Mouse (Mus musculus) thymus, postnatal 0 days (tissue): Measurements from ENCODE around the gene Csrp3. TPM values are rescaled to one million over a fixed set of nuclear protein-coding genes. Genes with fewer than 3 reads are reported as not detected.

Experiments used
- DNase-seq: peaks from one replicate; pipeline ENCODE4 v3.0.0-alpha.2; 2015; ENCODE audit warnings: low spot score
- polyA plus RNA-seq: library from polyadenylated mRNA; unstranded; fragments of >200 nt; fragmentation: Nextera tagmentation; extraction: Ambion mirVana; gene quantifications from 2 replicates; pipeline ENCODE4 v1.2.1, GENCODE M21; 2015

Csrp3 gene
- polyA plus RNA-seq, 1 experiment from 2014 or later, result 0.27 TPM

- DNase-seq, result no peak
Observed at GRCm38 (mm10) chr7:48830395-48830794, 17.4 kb downstream of the Csrp3 start.

GRCm38 (mm10) chr7:48829177-48829910 is 18.5 kb downstream of the Csrp3 start:
- DNase-seq, result no peak

- no peak for DNase-seq
Observed at GRCm38 (mm10) chr7:48825170-48825569, 22.7 kb downstream of the Csrp3 start.

GRCm38 (mm10) chr7:48824671-48825070 is 23.2 kb downstream of the Csrp3 start:
- DNase-seq, result no peak

- no peak for DNase-seq
Observed at GRCm38 (mm10) chr7:48823621-48824020, 24.2 kb downstream of the Csrp3 start.

GRCm38 (mm10) chr7:48821654-48822053 is 26.2 kb downstream of the Csrp3 start:
- no peak for DNase-seq

- DNase-seq, result no peak
Observed at GRCm38 (mm10) chr7:48813594-48813993, 34.2 kb downstream of the Csrp3 start.

GRCm38 (mm10) chr7:48812358-48812757 is 35.5 kb downstream of the Csrp3 start:
- DNase-seq, result no peak

GRCm38 (mm10) chr7:48810652-48811051 is 37.2 kb downstream of the Csrp3 start:
- DNase-seq, result no peak

- DNase-seq, result no peak
Observed at GRCm38 (mm10) chr7:48806587-48806986, 41.2 kb downstream of the Csrp3 start.

GRCm38 (mm10) chr7:48803381-48803780 is 44.5 kb downstream of the Csrp3 start:
- DNase-seq, result no peak

GRCm38 (mm10) chr7:48795130-48795529 is 52.7 kb downstream of the Csrp3 start:
- peak; percentile 10 for DNase-seq

- DNase-seq, result no peak
Observed at GRCm38 (mm10) chr7:48791412-48791811, 56.4 kb downstream of the Csrp3 start.

- DNase-seq, result no peak
Observed at GRCm38 (mm10) chr7:48790117-48790516, 57.7 kb downstream of the Csrp3 start.

GRCm38 (mm10) chr7:48788851-48789572 is 58.8 kb downstream of the Csrp3 start, which contains the start of gene Zdhhc13:
Gene Zdhhc13 (plus strand): TSS chr7:48789003.
- DNase-seq, result peak; percentile 96

- no peak for DNase-seq
Observed at GRCm38 (mm10) chr7:48788348-48788747, 59.5 kb downstream of the Csrp3 start.

- DNase-seq, result no peak
Observed at GRCm38 (mm10) chr7:48784773-48785523, 62.9 kb downstream of the Csrp3 start.

- no peak for DNase-seq
Observed at GRCm38 (mm10) chr7:48782432-48782831, 65.4 kb downstream of the Csrp3 start.
